Mouse (Mus musculus): ENCODE data around the gene Cgn.
"Not testable (repeated sequence)": the region's sequence is repeated elsewhere in the genome, so short reads cannot be mapped to it uniquely, and the experiment has no call there.

DNA sequence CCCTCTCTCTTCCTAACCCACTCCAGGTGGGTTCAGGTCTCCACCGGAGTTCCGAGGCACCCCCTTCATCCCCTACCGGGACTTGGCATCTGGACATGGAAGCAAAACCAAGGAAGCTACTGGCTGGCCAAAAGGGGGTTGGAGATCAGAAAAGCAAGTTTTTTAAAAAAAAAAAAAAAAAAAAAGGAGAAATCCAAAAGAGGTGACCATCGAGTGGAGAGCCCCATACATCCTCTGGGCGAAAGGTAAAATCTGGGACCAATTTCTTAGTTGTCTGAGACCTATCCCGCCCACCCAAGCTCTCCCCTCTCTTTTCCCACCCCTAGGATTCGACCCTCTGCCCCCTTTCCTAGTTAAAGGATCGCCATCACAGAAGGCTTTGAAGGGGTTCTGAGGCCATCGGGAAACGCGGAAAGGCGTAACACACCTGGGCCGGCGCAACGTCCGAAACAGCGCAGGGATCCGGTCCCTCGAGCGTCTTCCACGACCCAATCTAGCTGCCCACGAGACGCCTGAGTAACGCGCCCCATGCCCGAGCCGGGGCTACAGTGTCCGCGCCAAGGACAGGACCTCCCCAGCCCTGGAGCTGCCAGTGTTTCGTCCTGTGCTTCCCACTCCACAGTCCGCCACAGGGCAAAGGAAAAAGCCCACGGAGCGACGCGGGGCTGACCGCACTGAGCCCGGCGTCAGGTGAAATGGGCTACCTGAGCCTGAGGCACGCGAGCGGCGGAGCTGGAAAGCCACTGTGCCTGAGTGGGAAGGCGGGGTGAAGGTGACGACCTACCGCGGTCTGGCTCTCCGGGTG, 28.8 kb downstream of the Cgn start:
- not testable (repeated sequence) for TF ChIP-seq CTCF (IDR thresholded peaks at IDR 0.05; ENCODE audit: borderline replicate concordance, control insufficient read depth, extremely low read depth, insufficient read depth, low read length, poor library complexity); POLR2A (IDR thresholded peaks at IDR 0.05; ENCODE audit: control insufficient read depth, extremely low read depth, insufficient read depth, low read length, poor library complexity)
